Mouse (Mus musculus) gastrocnemius, postnatal 10 days (tissue): ENCODE results near the gene Slfn5. TPM values are rescaled to one million over a fixed set of nuclear protein-coding genes. Genes with fewer than 3 reads are reported as not detected.
A peak's percentile ranks its signal among the peaks of the same experiment; 100 is the strongest.
"Not testable (repeated sequence)": the region's sequence is repeated elsewhere in the genome, so short reads cannot be mapped to it uniquely, and the experiment has no call there.

Experiments used
- DNase-seq: peaks from one replicate; pipeline ENCODE4 v3.0.0; 2021; ENCODE audit warnings: mixed read lengths
- long read RNA-seq, 2 experiments: library from polyadenylated mRNA; stranded (forward); transcript quantifications; one replicate each; pipeline ENCODE4 v2.0.0; 2021
- total RNA-seq, 2 experiments: library from RNA; stranded (reverse); gene quantifications; 2 replicates each; pipeline ENCODE4 v1.2.3; 2021

Slfn5 gene
- total RNA-seq: 10 to 100 TPM; 29.9 to 35.5 TPM
- long read RNA-seq, experiment 1, partial matches to known transcripts: 0 of 1 reads
- long read RNA-seq, experiment 1, other reads (novel, unspliced or antisense): 1 of 1 reads
- long read RNA-seq, experiment 2, partial matches to known transcripts: 0 of 1 reads
- long read RNA-seq, experiment 2, other reads (novel, unspliced or antisense): 1 of 1 reads

DNA sequence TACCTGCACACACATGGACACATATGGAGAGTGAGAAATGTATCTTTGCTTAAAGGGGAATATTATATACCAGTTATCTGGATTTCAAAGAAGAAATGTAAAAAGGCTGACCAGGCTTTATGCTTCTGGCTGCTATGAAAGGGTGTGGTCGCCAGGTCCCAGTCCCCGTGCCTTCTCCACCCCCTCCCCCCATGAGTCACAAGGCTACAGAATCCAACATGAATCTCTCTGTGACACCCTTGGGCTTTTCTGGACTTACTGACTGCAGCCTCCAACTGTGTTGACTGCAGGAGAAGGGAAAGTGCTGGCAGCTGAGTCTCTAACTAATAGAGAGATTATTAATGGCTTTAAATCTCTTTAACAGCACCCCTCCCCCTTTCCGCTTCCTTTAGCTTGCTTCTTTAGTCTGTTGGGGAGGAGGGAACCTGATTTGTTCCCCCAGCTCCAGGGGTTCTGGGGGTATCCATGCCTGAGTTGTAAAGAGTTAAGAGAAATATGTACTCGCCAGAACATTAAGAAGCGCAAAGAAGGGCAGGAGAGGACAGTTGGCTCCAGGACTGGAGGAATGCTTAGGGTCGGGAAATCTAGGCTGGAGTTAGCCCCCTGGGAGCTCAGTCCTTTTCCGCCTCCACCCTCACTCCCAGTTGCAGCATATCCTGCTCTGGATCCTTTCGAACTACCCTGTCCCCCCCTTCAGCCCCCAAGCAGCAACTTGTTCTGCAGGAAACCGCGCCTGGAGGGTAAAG is at the start of gene Slfn5:
TSS of gene Slfn5 (plus strand) at position 614 of the 746 bp plus-strand sequence.
- no peak for DNase-seq

DNA sequence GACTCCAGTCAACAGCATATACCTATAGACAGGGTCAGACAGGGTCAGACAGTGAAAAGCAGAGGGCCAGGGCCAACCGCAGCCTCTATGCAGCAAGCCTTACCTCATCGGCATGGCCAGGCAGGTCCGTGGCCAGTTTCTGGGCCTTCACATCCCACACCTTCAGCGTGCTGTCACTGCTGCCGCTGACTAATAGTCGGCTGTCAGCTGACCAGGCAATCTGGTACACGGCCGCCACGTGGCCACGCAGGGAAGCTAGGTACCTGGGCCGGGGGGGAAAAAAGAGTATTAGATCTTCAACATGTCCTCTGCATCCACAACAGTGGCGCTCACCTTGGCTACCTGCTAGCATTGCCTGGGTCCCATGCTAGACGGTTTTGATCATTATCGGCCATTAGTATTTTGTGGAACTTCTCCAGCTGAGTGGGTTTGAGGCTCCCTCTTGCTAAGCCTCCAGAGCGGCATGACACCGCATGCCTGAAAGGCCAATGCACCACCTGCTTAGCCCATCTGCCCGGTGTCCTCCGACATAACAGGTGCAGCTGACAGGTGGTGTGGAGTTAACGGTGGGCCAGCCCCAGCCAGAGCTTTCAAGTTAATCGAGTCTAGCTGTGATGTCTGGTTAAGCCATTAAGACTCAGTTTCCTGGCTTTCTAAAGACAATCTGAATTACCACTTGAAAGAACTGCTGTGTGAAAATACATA is 49.4 kb upstream of the Slfn5 start:
- no peak for DNase-seq

DNA sequence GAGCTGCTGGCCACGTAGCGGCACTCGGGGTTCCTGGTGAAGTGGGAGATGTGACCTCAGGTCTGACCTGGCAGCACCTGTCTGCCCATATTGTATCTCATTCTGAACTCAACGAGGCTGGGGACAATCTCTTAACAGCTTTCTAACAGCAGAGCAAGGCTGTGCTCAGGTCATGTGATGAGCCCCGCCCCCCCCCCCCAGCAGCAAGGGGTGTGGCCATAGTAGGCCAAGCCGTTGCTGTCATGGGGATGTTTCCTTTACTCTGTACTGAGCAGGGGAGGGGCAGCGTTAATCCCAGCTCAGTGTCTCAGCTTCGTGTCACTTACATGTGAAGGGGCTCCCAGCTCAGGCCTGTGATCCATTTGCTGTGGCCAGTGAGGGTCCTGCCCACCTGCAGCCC is 46.2 kb upstream of the Slfn5 start:
- DNase-seq: no peak

GRCm38 (mm10) chr11:82905816-82906215 is 45.3 kb upstream of the Slfn5 start:
- no peak for DNase-seq

DNA sequence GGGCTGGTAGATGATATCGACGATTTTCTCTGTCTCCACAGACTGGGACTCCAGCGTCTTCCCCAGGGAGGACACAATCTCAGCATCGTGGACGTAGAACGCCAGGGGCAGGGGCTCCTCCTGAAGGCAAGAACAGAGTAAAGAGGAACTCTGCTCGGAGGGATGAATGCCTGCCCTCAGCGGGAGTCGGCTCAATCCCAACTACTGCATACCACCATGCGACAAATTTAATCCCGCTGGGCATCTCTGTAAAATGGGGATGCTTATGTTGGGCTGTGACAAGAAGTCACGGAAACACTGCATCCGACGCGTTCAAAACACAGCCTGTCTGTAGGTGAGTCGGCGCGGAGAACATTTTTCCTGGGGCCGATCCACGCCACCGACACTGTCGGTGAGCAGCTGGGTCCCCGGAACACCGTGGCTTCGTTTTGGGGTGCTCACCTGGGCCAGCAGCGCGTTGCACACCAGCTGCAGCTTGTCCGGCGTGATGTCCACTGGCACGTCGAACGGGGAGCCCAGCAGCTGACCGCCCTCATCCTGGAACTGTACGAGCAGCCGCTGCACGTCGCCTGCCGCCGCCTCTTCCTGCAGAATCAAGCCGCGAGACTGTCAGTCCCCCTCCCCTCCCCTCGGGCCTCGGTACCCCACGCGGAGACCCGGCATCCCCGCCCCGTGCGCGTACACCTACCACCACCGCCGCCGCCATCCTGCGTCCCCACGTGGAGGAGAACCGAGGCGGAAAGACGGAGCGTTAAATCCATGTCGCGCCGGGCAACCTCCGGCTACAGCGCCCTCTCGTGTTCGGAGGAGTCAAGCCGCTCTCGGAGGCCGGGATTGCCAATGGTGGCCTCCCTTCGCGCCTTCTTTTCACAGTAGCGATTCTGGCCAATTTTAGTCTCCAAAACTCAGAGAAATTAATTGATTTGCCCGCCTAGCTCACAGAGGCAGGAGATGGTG is 43.2 kb upstream of the Slfn5 start, which contains the start of gene Nle1:
TSS of gene Nle1 (minus strand) at position 761 of the 957 bp plus-strand sequence.
- peak; percentile 96 for DNase-seq

DNA sequence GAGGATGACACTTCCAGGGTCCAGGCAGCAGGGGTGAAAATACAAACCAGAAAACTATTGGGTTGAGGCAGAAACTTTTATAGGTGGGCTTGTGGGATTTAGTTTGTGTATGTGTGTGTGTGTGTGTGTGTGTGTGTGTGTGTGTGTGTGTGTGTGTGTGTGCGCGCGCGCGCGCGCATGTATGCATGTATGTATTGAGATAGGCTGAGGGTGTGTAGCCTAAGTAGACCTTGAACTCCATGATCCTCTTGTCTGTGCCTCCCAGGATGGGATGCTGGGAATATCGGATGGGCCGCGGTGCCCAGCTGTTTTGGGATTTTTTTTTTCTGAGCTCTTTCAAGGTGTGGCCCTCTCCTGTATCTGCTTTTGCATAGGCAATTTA is 42.5 kb upstream of the Slfn5 start:
- DNase-seq: no peak

GRCm38 (mm10) chr11:82910250-82910649 is 40.9 kb upstream of the Slfn5 start, which contains the start of gene Unc45b:
Gene Unc45b, plus strand, starts transcription at chr11:82910550.
- DNase-seq: no peak

DNA sequence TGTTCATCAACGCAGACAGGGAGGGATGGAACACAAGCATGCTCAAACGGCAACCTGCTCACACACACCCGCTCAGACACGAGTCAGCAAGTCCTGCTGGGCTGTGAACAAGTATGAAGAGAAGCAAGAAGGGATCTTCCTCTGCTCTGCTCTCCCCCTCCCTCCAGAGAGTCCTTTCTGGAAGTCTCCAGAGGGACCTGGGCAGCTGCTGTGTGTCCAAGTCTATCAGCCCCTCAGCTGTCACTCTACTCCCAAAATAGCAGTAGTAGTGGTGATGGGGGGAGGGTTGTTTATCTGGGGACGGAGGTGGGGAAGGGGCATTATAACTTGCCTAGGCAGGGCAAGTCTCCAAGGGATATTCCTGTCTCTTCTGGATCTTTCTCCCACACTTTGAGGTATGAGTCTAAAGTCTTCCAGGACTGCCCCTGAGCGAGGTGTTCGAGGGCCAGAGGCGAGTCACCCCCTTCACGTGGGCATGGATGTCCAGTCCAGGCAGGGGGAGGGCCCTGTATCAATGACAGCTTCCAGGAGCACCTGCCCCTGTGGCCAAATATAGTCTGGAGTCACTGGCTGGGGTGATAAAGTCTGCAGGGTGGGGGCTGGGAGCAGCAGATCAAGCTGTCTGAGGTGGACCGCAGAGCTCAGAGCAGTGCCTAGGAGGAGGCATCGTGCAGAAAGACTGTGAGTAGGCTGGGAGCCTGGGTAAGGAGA is 40.3 kb upstream of the Slfn5 start:
- DNase-seq: peak; percentile 53

- peak; percentile 78 for DNase-seq
Observed at GRCm38 (mm10) chr11:82914711-82915352, 36.3 kb upstream of the Slfn5 start.

GRCm38 (mm10) chr11:82920768-82921167 is 30.4 kb upstream of the Slfn5 start:
- no peak for DNase-seq

- DNase-seq: no peak
Observed at GRCm38 (mm10) chr11:82921691-82922090, 29.5 kb upstream of the Slfn5 start.

DNA sequence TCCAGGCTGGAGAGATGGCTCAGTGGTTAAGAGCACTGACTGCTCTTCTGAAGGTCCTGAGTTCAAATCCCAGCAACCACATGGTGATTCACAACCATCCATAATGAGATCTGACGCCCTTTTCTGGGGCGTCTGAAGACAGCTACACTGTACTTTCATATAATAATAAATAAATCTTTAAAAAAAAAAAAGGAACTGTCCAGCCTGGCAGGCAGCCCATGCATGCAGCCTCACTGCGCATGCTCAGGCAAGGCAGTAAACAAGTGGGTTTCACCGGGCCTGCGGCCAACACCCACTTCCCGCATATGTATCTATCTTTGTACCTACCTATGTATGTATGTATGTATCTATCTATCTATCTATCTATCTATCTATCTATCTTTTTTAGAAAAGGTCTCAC is 27.2 kb upstream of the Slfn5 start:
- DNase-seq: not testable (repeated sequence)

DNA sequence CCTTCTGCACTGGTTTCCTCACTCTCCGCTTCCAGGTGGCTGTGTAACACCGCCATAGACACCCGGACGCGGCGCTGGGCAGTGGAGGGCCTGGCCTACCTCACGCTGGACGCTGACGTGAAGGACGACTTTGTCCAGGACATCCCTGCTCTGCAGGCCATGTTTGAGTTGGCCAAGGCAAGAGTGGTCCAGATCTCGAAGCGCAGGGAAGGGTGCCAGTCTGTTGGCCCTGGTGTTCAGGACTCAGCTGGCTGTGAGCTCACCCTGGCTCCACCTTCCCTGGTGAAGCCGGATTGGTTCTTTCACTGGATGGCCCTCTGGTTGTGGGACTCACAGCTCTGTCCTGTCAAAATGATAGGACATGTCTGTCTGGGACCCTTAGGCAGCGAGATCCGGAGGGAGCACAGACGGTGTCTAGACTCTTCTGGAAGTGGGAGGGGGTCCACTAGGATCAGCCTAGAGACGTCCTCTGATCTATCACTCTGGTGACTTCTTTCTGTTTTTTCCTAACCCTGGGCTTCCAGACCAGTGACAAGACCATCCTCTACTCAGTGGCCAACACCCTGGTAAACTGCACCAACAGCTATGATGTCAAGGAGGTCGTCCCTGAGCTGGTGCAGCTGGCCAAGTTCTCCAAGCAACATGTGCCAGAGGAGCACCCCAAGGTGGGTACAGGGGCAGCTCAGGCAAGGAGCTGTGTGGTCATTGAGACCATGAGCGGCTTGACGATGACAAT is 22.1 kb upstream of the Slfn5 start:
- DNase-seq: no peak

DNA sequence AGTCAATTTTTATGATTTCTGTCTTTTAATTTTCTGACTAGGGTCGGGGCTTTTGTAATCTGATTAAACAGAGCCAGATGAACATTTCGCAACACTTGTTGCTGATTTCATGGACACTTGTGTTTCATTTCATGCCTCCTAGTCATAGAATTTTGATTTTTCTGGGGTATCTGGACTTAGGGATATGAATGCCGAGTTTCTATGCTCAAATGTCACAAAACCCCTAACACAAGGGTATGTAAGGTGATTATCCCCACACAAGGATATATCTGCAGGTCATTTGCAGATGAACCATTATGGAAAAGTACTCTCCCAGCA is 21.6 kb upstream of the Slfn5 start:
- DNase-seq: no peak

GRCm38 (mm10) chr11:82930391-82930955 is 20.7 kb upstream of the Slfn5 start:
- peak; percentile 41 for DNase-seq

GRCm38 (mm10) chr11:82931161-82931560 is 20.0 kb upstream of the Slfn5 start:
- not testable (repeated sequence) for DNase-seq

GRCm38 (mm10) chr11:82931671-82932450 is 19.3 kb upstream of the Slfn5 start:
- DNase-seq: not testable (repeated sequence)

- no peak for DNase-seq
Observed at GRCm38 (mm10) chr11:82933186-82933585, 18.0 kb upstream of the Slfn5 start.

- DNase-seq: no peak
Observed at GRCm38 (mm10) chr11:82943336-82943735, 7.8 kb upstream of the Slfn5 start.
